ENCODE assay signal across 8 mouse cellular contexts in genomic region chr15:85735063-85735835, GRCm38 (mm10). TPM values are rescaled to one million over a fixed set of nuclear protein-coding genes. Genes with fewer than 3 reads are reported as not detected.
A peak's percentile ranks its signal among the peaks of the same experiment; 100 is the strongest.
DNase-seq lines count a peak whose midpoint lies in the region; ATAC-seq and TF ChIP-seq lines count a peak whose summit lies in the region.

No protein-coding gene starts in this region.

- intact Hi-C loops in heart, postnatal 10 days (cut with DNase I): loop anchor here (2.0 to 5.0 kb wide), 2 partner anchors 62 to 76 kb away; partner anchors contain the start of gene Cdpf1

- H3K27me3 ChIP-seq in E14TG2a.4 (ENCODE audit: insufficient read depth, low read length): peaks cover 68% of the 10 kb centered on the region
- peaks cover 75% of the 10 kb centered on the region for H3K27me3 ChIP-seq in forebrain, embryonic 13.5 days
- peaks cover 26% of the 10 kb centered on the region for H3K27me3 ChIP-seq in liver, postnatal 0 days (ENCODE audit: insufficient read depth, low read length)
- H3K27me3 ChIP-seq in neural tube, embryonic 15.5 days (replicated peaks): peaks cover 66% of the 10 kb centered on the region

- under 1% methylated on average over 68 of the region's 78 CpGs for WGBS in forebrain, embryonic 13.5 days
- 1% methylated on average over 58 of the region's 78 CpGs for WGBS in liver, postnatal 0 days (ENCODE audit: insufficient replicate concordance)
- under 1% methylated on average over 70 of the region's 78 CpGs for WGBS in neural tube, embryonic 15.5 days

- H3K4me1 ChIP-seq in E14TG2a.4 (replicated peaks; ENCODE audit: low read depth, low read length): peaks cover 15% of the 10 kb centered on the region
- H3K4me1 ChIP-seq in forebrain, embryonic 13.5 days: peaks cover 17% of the 10 kb centered on the region
- H3K4me1 ChIP-seq in liver, postnatal 0 days (ENCODE audit: insufficient read depth): peaks cover 15% of the 10 kb centered on the region
- H3K4me1 ChIP-seq in neural tube, embryonic 15.5 days: peaks cover 18% of the 10 kb centered on the region

- no peaks in the 10 kb centered on the region for H3K36me3 ChIP-seq in E14TG2a.4 (ENCODE audit: insufficient read depth, low read length)
- no peaks in the 10 kb centered on the region for H3K36me3 ChIP-seq in forebrain, embryonic 13.5 days (ENCODE audit: poor library complexity, severe bottlenecking)
- no peaks in the 10 kb centered on the region for H3K36me3 ChIP-seq in liver, postnatal 0 days (replicated peaks; ENCODE audit: insufficient read depth, low read length)
- H3K36me3 ChIP-seq in neural tube, embryonic 15.5 days: no peaks in the 10 kb centered on the region

- peak overlapping the region; percentile 89 for H3K4me2 ChIP-seq in forebrain, embryonic 13.5 days
- peak overlapping the region; percentile 78 for H3K4me2 ChIP-seq in liver, postnatal 0 days (ENCODE audit: low read depth, low read length)
- H3K4me2 ChIP-seq in neural tube, embryonic 15.5 days: peak overlapping the region; percentile 75

- TF ChIP-seq EP300 in liver, postnatal 0 days (IDR thresholded peaks at IDR 0.05; ENCODE audit: low read depth): peak; percentile 38; the same call in 1 of the 2 replicates

- peak; percentile 88 for ATAC-seq in forebrain, embryonic 13.5 days
- peak; percentile 90 for ATAC-seq in liver, postnatal 0 days
- peak; percentile 93 for ATAC-seq in neural tube, embryonic 15.5 days (ENCODE audit: low FRiP score)

- TF ChIP-seq CTCF in E14TG2a.4 (conservative IDR thresholded peaks at IDR 0.05; ENCODE audit: low read length): no peak
- peak; percentile 50 for TF ChIP-seq CTCF in liver, postnatal 0 days (IDR thresholded peaks at IDR 0.05; ENCODE audit: low read depth)

- peak overlapping the region; percentile 60 for H3K9ac ChIP-seq in forebrain, embryonic 13.5 days
- H3K9ac ChIP-seq in liver, postnatal 0 days (replicated peaks): peak overlapping the region; percentile 76
- peak overlapping the region; percentile 46 for H3K9ac ChIP-seq in neural tube, embryonic 15.5 days (replicated peaks)

- peak; percentile 69 for DNase-seq in c-Kit-positive CD71-negative TER-119-negative erythroid progenitor cells, embryonic 14.5 days (ENCODE audit: low read depth)
- DNase-seq in heart, postnatal 10 days: peak; percentile 96 to 98
- DNase-seq in kidney, postnatal 4 days: peak; percentile 96 to 97
- DNase-seq in liver, postnatal 0 days: peak; percentile 92
- DNase-seq in testis, postnatal 10 days (ENCODE audit: low spot score): peak; percentile 96

- H3K9me3 ChIP-seq in E14TG2a.4 (ENCODE audit: low read length): no peaks in the 10 kb centered on the region
- no peaks in the 10 kb centered on the region for H3K9me3 ChIP-seq in forebrain, embryonic 13.5 days (replicated peaks)
- no peaks in the 10 kb centered on the region for H3K9me3 ChIP-seq in liver, postnatal 0 days (ENCODE audit: low read length)
- H3K9me3 ChIP-seq in neural tube, embryonic 15.5 days (replicated peaks): no peaks in the 10 kb centered on the region

- H3K27ac ChIP-seq in forebrain, embryonic 13.5 days: no peak overlapping the region
- H3K27ac ChIP-seq in liver, postnatal 0 days (ENCODE audit: low read depth): peak overlapping the region; percentile 97
- peak overlapping the region; percentile 33; the same call in 1 of the 2 replicates for H3K27ac ChIP-seq in neural tube, embryonic 15.5 days (replicated peaks)

- peak overlapping the region; percentile 92 for H3K4me3 ChIP-seq in E14TG2a.4 (replicated peaks; ENCODE audit: low read length)
- peak overlapping the region; percentile 61 for H3K4me3 ChIP-seq in forebrain, embryonic 13.5 days
- peak overlapping the region; percentile 57 for H3K4me3 ChIP-seq in liver, postnatal 0 days (ENCODE audit: low read depth, low read length)
- peak overlapping the region; percentile 54 for H3K4me3 ChIP-seq in neural tube, embryonic 15.5 days (replicated peaks)

RNA-seq across cellular contexts. Expression of gene Ppara, which starts 0.5 kb away (rescaled TPM):
- 0.44 and 0.63 TPM in 2 replicates for polyA plus RNA-seq in forebrain, embryonic 13.5 days (2015; fragmentation: Nextera tagmentation; extraction: Ambion mirVana)
- 10 to 100 TPM; 39.2 to 52.4 TPM for total RNA-seq in heart, postnatal 10 days (2021)
- 169 and 185 TPM in 2 replicates for polyA plus RNA-seq in liver, postnatal 0 days (2015; fragmentation: Nextera tagmentation; extraction: Ambion mirVana)
- 1.5 and 2.0 TPM in 2 replicates for polyA plus RNA-seq in neural tube, embryonic 15.5 days (2015; fragmentation: Nextera tagmentation; extraction: Ambion mirVana)

Comparison
In these comparisons a context has a peak if more than half of its experiments do, and no peak if none do; other contexts are left out.
1. RNA of gene Ppara, which starts 0.5 kb away (polyA plus RNA-seq): 169 to 185 TPM in liver, postnatal 0 days; 1.5 to 2.0 TPM in neural tube, embryonic 15.5 days and 0.44 to 0.63 TPM in forebrain, embryonic 13.5 days; every median in the first group is over 10 times any median in the second.
2. Peak in every context shown above with its lines, with median percentiles within 50 percentile points of each other: H3K4me3 ChIP-seq, DNase-seq, ATAC-seq, H3K4me2 ChIP-seq and H3K9ac ChIP-seq.